Mouse (Mus musculus): Measurements from ENCODE around the gene Meioc.
"Not testable (repeated sequence)": the region's sequence is repeated elsewhere in the genome, so short reads cannot be mapped to it uniquely, and the experiment has no call there.

The Meioc gene

GRCm38 (mm10) chr11:102690162-102690561 is 26.6 kb downstream of the Meioc start:
- DNase-seq (ENCODE audit: low spot score), result peak; percentile 61

GRCm38 (mm10) chr11:102695289-102695688 is 31.8 kb downstream of the Meioc start:
- DNase-seq (ENCODE audit: low spot score), result no peak

GRCm38 (mm10) chr11:102697338-102698017 is 34.0 kb downstream of the Meioc start, which contains the start of gene Ccdc43:
TSS of gene Ccdc43 (minus strand) at chr11:102697782.
- peak; percentile 84 for DNase-seq (ENCODE audit: low spot score)

GRCm38 (mm10) chr11:102698018-102698476 is 34.5 kb downstream of the Meioc start:
- no peak for DNase-seq (ENCODE audit: low spot score)

- not testable (repeated sequence) for DNase-seq (ENCODE audit: low spot score)
These were observed 38.7 kb downstream of the Meioc start for GRCm38 (mm10) chr11:102702206-102702605.

GRCm38 (mm10) chr11:102712411-102712810 is 48.9 kb downstream of the Meioc start:
- no peak for DNase-seq (ENCODE audit: low spot score)

- DNase-seq (ENCODE audit: low spot score), result not testable (repeated sequence)
These were observed 51.1 kb downstream of the Meioc start for GRCm38 (mm10) chr11:102714578-102714977.

GRCm38 (mm10) chr11:102716135-102716534 is 52.6 kb downstream of the Meioc start:
- no peak for DNase-seq (ENCODE audit: low spot score)

GRCm38 (mm10) chr11:102725574-102725973 is 62.1 kb downstream of the Meioc start:
- DNase-seq (ENCODE audit: low spot score), result no peak

GRCm38 (mm10) chr11:102728614-102729013 is 65.1 kb downstream of the Meioc start:
- peak; percentile 51 for DNase-seq (ENCODE audit: low spot score)

GRCm38 (mm10) chr11:102729835-102730234 is 66.3 kb downstream of the Meioc start:
- no peak for DNase-seq (ENCODE audit: low spot score)

GRCm38 (mm10) chr11:102731366-102731765 is 67.8 kb downstream of the Meioc start:
- no peak for DNase-seq (ENCODE audit: low spot score)
